Mouse (Mus musculus) cerebellum, adult 2 months (tissue): ENCODE data around the gene Wdr25.

Experiments
- CTCF ChIP-seq: fragments of 200-500 bp; IDR thresholded peaks from 2 replicates; pipeline ENCODE4 v1.5.1; 2011; ENCODE audit warnings: low read depth, mild to moderate bottlenecking, control low read depth, low read length, moderate library complexity, borderline replicate concordance; ENCODE audit not compliant: insufficient read depth
- POLR2A ChIP-seq: fragments of 200-500 bp; IDR thresholded peaks from 2 replicates; pipeline ENCODE4 v1.6.1; 2011; ENCODE audit warnings: low read length, control low read depth, borderline replicate concordance; ENCODE audit not compliant: insufficient read depth

GRCm38 (mm10) chr12:109045581-109045980 is 152.2 kb downstream of the Wdr25 start:
- TF ChIP-seq CTCF (no peak), POLR2A (no peak)
